19 mouse cellular contexts compared by ENCODE assay signal in the genomic region with DNA sequence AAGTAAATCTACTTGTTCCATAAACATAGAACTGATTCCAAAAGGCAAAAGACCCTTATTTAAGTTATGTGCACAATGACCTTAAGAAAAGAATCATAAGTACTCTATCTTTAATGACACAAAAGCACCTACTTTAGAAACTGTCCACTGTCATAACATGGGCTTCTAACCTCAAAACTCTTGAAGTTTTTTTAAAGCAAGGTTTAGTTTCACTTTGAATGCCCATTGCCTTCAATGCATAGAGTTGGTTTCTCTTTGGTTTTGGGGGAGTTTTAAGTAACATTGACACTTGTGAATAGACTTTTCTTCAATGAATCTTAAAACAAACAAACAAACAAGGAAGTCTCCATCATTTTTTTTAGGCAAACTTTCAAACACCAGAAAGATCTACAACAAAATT. TPM values are rescaled to one million over a fixed set of nuclear protein-coding genes. Genes with fewer than 3 reads are reported as not detected.
A peak's percentile ranks its signal among the peaks of the same experiment; 100 is the strongest.
DNase-seq lines count a peak whose midpoint lies in the region; ATAC-seq and TF ChIP-seq lines count a peak whose summit lies in the region.
"Had no signal": no experiment of that assay in that cellular context is flagged by ENCODE, and none has a peak within 500 bp of the region (broad histone marks: within the 10 kb centered on the region; RNA-seq: fewer than 3 reads in every experiment).

No protein-coding gene starts in this region.

- H3K9ac ChIP-seq in liver, postnatal 0 days (replicated peaks) = no peak overlapping the region
- H3K9ac ChIP-seq in liver, embryonic 12.5 days = no peak overlapping the region
- H3K9ac ChIP-seq: forebrain, embryonic 13.5 days; heart, embryonic 13.5 days; hindbrain, embryonic 12.5 days; kidney, embryonic 15.5 days had no signal

- no peak for TF ChIP-seq CTCF in liver, postnatal 0 days (IDR thresholded peaks at IDR 0.05; ENCODE audit: low read depth)

- no peaks in the 10 kb centered on the region for H3K9me3 ChIP-seq in liver, postnatal 0 days (ENCODE audit: low read length)
- H3K9me3 ChIP-seq in liver, embryonic 12.5 days (replicated peaks) = no peaks in the 10 kb centered on the region
- H3K9me3 ChIP-seq: forebrain, embryonic 13.5 days; heart, embryonic 13.5 days; hindbrain, embryonic 12.5 days; kidney, embryonic 15.5 days; midbrain, embryonic 10.5 days had no signal

- H3K4me1 ChIP-seq in liver, postnatal 0 days (ENCODE audit: insufficient read depth) = no peaks in the 10 kb centered on the region
- H3K4me1 ChIP-seq in liver, embryonic 12.5 days = no peaks in the 10 kb centered on the region
- H3K4me1 ChIP-seq: forebrain, embryonic 13.5 days; hindbrain, embryonic 12.5 days; kidney, embryonic 15.5 days; midbrain, embryonic 10.5 days had no signal

- no peaks in the 10 kb centered on the region; the same call in 1 of the 2 replicates for H3K79me2 ChIP-seq in macrophage (ENCODE audit: inconsistent target)

- TF ChIP-seq EP300 in liver, postnatal 0 days (IDR thresholded peaks at IDR 0.05; ENCODE audit: low read depth) = no peak

- H3K4me2 ChIP-seq in liver, postnatal 0 days (ENCODE audit: low read depth, low read length) = peak overlapping the region; percentile 52; the same call in 1 of the 2 replicates
- H3K4me2 ChIP-seq in liver, embryonic 12.5 days = no peak overlapping the region
- H3K4me2 ChIP-seq: forebrain, embryonic 13.5 days; hindbrain, embryonic 12.5 days; kidney, embryonic 15.5 days had no signal

- H3K4me3 ChIP-seq in liver, postnatal 0 days (ENCODE audit: low read depth, low read length) = 0 out of 2 replicates have a peak overlapping the region, but pooled peaks have one; percentile 23
- H3K4me3 ChIP-seq in liver, embryonic 12.5 days = no peak overlapping the region
- peak overlapping the region; percentile 35 for H3K4me3 ChIP-seq in macrophage (ENCODE audit: inconsistent target)
- H3K4me3 ChIP-seq: forebrain, embryonic 13.5 days; heart, embryonic 13.5 days; hindbrain, embryonic 12.5 days; kidney, embryonic 15.5 days; midbrain, embryonic 10.5 days had no signal

- H3K36me3 ChIP-seq in liver, postnatal 0 days (replicated peaks; ENCODE audit: insufficient read depth, low read length) = no peaks in the 10 kb centered on the region
- H3K36me3 ChIP-seq in liver, embryonic 12.5 days = no peaks in the 10 kb centered on the region
- H3K36me3 ChIP-seq in macrophage (ENCODE audit: inconsistent target) = no peaks in the 10 kb centered on the region
- H3K36me3 ChIP-seq: heart, embryonic 13.5 days; hindbrain, embryonic 12.5 days; kidney, embryonic 15.5 days; midbrain, embryonic 10.5 days had no signal

- DNase-seq in liver, postnatal 0 days = no peak
- DNase-seq in A20 (ENCODE audit: low read depth, low spot score) = peak; percentile 50
- DNase-seq in urinary bladder, postnatal 4 days (ENCODE audit: low spot score in 2 of 2) = no peak
- no peak for DNase-seq in urinary bladder, adult 18-20 months (ENCODE audit: low spot score in 2 of 2)
- no peak for DNase-seq in retina, embryonic 14.5 days (ENCODE audit: low spot score)
- DNase-seq: adrenal gland, postnatal 25 days; cerebellum, postnatal 10 days; liver; retina, postnatal 1 day; right cerebral cortex, postnatal 4 days had no signal

- no peaks in the 10 kb centered on the region for H3K27me3 ChIP-seq in liver, postnatal 0 days (ENCODE audit: insufficient read depth, low read length)
- no peaks in the 10 kb centered on the region for H3K27me3 ChIP-seq in liver, embryonic 12.5 days (replicated peaks)
- H3K27me3 ChIP-seq: forebrain, embryonic 13.5 days; heart, embryonic 13.5 days; hindbrain, embryonic 12.5 days; kidney, embryonic 15.5 days had no signal

- H3K27ac ChIP-seq in liver, postnatal 0 days (ENCODE audit: low read depth) = 0 out of 2 replicates have a peak overlapping the region, but pooled peaks have one; percentile 57
- H3K27ac ChIP-seq in liver, embryonic 12.5 days = no peak overlapping the region
- peak overlapping the region; percentile 73 for H3K27ac ChIP-seq in macrophage
- H3K27ac ChIP-seq: forebrain, embryonic 13.5 days; heart, embryonic 13.5 days; hindbrain, embryonic 12.5 days; kidney, embryonic 15.5 days; midbrain, embryonic 10.5 days had no signal

- no peak for ATAC-seq in liver, postnatal 0 days
- no peak for ATAC-seq in liver, embryonic 12.5 days
- peak; percentile 62 for ATAC-seq in activated CD4-positive, CD25-positive, alpha-beta regulatory T cell, adult 4 months
- ATAC-seq: forebrain, embryonic 13.5 days; intestine, embryonic 16.5 days had no signal

RNA-seq across cellular contexts. Expression of gene Arhgef6, which starts 0.9 kb away (rescaled TPM):
- polyA plus RNA-seq in liver, postnatal 0 days (2015; fragmentation: Nextera tagmentation; extraction: Ambion mirVana) = 5.9 and 6.1 TPM in 2 replicates
- 4.5 and 5.7 TPM in 2 replicates for polyA plus RNA-seq in liver, embryonic 12.5 days (2016; fragmentation: Nextera tagmentation; extraction: Ambion mirVana)
- 10 to 100 TPM; 76.3 to 82.5 TPM for polyA plus RNA-seq in activated CD4-positive, CD25-positive, alpha-beta regulatory T cell, adult 4 months (2017; shearing (Covaris generic))
- total RNA-seq in macrophage (2018; cell fraction: chromatin; rRNA removed) = 100 to 1,000 TPM in 17 of 26 experiments, 10 to 100 TPM in 7, 1 to 10 TPM in 2; 7.4 to 175 (median 120) TPM
- total RNA-seq in macrophage (2018; cell fraction: cytosol; rRNA removed) = 10 to 100 TPM; 48.9 to 94.7 (median 66.6) TPM
- 100 to 1,000 TPM in 6 of 26 experiments, 10 to 100 TPM in 20; 11.6 to 169 (median 79.2) TPM for total RNA-seq in macrophage (2018; cell fraction: nucleus; rRNA removed)
- 38.1 to 78.3 TPM (median 73.9 TPM) in 3 replicates for polyA plus RNA-seq in macrophage (2018)

RNA-seq across cellular contexts. Expression of gene Rbmx, which starts 55.3 kb away (rescaled TPM):
- 18.8 and 19.7 TPM in 2 replicates for polyA plus RNA-seq in liver, postnatal 0 days (2015; fragmentation: Nextera tagmentation; extraction: Ambion mirVana)
- 36.4 and 37.2 TPM in 2 replicates for polyA plus RNA-seq in liver, embryonic 12.5 days (2016; fragmentation: Nextera tagmentation; extraction: Ambion mirVana)
- 10 to 100 TPM; 71.9 to 72.2 TPM for polyA plus RNA-seq in activated CD4-positive, CD25-positive, alpha-beta regulatory T cell, adult 4 months (2017; shearing (Covaris generic))
- 100 to 1,000 TPM in 2 of 26 experiments, 10 to 100 TPM in 24; 24.5 to 111 (median 49.9) TPM for total RNA-seq in macrophage (2018; cell fraction: chromatin; rRNA removed)
- total RNA-seq in macrophage (2018; cell fraction: cytosol; rRNA removed) = 10 to 100 TPM in 25 of 26 experiments, 1 to 10 TPM in 1; 9.9 to 18.3 (median 12.7) TPM
- 100 to 1,000 TPM in 1 of 26 experiments, 10 to 100 TPM in 25; 25.3 to 111 (median 40.5) TPM for total RNA-seq in macrophage (2018; cell fraction: nucleus; rRNA removed)
- polyA plus RNA-seq in macrophage (2018) = 17.3 to 21.6 TPM (median 20.7 TPM) in 3 replicates
